Mouse (Mus musculus): ENCODE results near the gene Gm17662. TPM values are rescaled to one million over a fixed set of nuclear protein-coding genes. Genes with fewer than 3 reads are reported as not detected.

Gene Gm17662
- polyA plus RNA-seq (2015; fragmentation: Nextera tagmentation; extraction: Ambion mirVana), result not detected in 2 replicates

DNA sequence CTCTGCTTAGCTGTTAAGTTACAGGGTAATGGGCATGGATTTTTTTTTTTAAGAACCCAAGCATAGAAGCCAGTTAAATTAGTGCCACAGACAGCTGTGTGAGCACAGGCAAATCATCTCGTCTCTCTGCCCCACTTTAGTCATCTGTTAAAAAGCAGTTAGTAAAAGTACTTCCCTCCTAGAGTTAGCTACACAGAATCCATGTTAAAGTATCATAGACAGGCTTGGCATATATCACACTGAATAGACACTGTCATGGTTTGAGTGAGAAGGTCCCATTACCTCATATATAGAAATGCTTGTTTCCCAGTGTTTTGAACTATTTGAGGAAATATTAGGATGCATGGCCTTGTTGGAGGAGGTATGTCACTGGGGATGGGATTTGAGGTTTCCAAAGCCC is at the start of gene Gm17662:
Gene Gm17662, plus strand, starts transcription at position 301 of the 400 bp plus-strand sequence.
- WGBS, result 62% methylated on average over 1 of the region's 1 CpGs
- H3K4me3 ChIP-seq (ENCODE audit: low read length), result no peak within 1 kb of the TSS
- no peak within 1 kb of the TSS for H3K4me2 ChIP-seq (ENCODE audit: low read depth, low read length)
- no peak for ATAC-seq (ENCODE audit: low read depth)
- no peaks in the 10 kb centered on the region for H3K9me3 ChIP-seq (ENCODE audit: control insufficient read depth, low read length)
- no peaks in the 10 kb centered on the region for H3K27me3 ChIP-seq (ENCODE audit: control insufficient read depth, insufficient read depth, low read depth, low read length)
- H3K4me1 ChIP-seq (replicated peaks; ENCODE audit: control insufficient read depth, insufficient read depth, low read length), result no peaks in the 10 kb centered on the region
- H3K9ac ChIP-seq (ENCODE audit: low read length), result no peak within 1 kb of the TSS
- H3K27ac ChIP-seq (ENCODE audit: low read length), result no peak within 1 kb of the TSS
- H3K36me3 ChIP-seq (ENCODE audit: control insufficient read depth, insufficient read depth, low read length), result no peaks in the 10 kb centered on the region

GRCm38 (mm10) chr4:104810710-104811286 is 46.3 kb upstream of the Gm17662 start:
- no peaks in the 10 kb centered on the region for H3K36me3 ChIP-seq (ENCODE audit: control insufficient read depth, insufficient read depth, low read length)
- 33% methylated on average over 10 of the region's 10 CpGs for WGBS
- no peak overlapping the region for H3K27ac ChIP-seq (ENCODE audit: low read length)
- H3K4me2 ChIP-seq (ENCODE audit: low read depth, low read length), result no peak overlapping the region
- no peaks in the 10 kb centered on the region for H3K4me1 ChIP-seq (replicated peaks; ENCODE audit: control insufficient read depth, insufficient read depth, low read length)
- H3K27me3 ChIP-seq (ENCODE audit: control insufficient read depth, insufficient read depth, low read depth, low read length), result no peaks in the 10 kb centered on the region
- H3K4me3 ChIP-seq (ENCODE audit: low read length), result no peak overlapping the region
- H3K9me3 ChIP-seq (ENCODE audit: control insufficient read depth, low read length), result no peaks in the 10 kb centered on the region
- ATAC-seq (ENCODE audit: low read depth), result no peak
- H3K9ac ChIP-seq (ENCODE audit: low read length), result no peak overlapping the region

- H3K4me3 ChIP-seq (ENCODE audit: low read length), result no peak overlapping the region
- 74% methylated on average over 2 of the region's 2 CpGs for WGBS
- H3K9me3 ChIP-seq (ENCODE audit: control insufficient read depth, low read length), result no peaks in the 10 kb centered on the region
- H3K27ac ChIP-seq (ENCODE audit: low read length), result no peak overlapping the region
- H3K36me3 ChIP-seq (ENCODE audit: control insufficient read depth, insufficient read depth, low read length), result no peaks in the 10 kb centered on the region
- no peaks in the 10 kb centered on the region for H3K27me3 ChIP-seq (ENCODE audit: control insufficient read depth, insufficient read depth, low read depth, low read length)
- H3K4me1 ChIP-seq (replicated peaks; ENCODE audit: control insufficient read depth, insufficient read depth, low read length), result no peaks in the 10 kb centered on the region
- no peak for ATAC-seq (ENCODE audit: low read depth)
- H3K4me2 ChIP-seq (ENCODE audit: low read depth, low read length), result no peak overlapping the region
- no peak overlapping the region for H3K9ac ChIP-seq (ENCODE audit: low read length)
Measured at GRCm38 (mm10) chr4:104813617-104814016, 43.5 kb upstream of the Gm17662 start.

DNA sequence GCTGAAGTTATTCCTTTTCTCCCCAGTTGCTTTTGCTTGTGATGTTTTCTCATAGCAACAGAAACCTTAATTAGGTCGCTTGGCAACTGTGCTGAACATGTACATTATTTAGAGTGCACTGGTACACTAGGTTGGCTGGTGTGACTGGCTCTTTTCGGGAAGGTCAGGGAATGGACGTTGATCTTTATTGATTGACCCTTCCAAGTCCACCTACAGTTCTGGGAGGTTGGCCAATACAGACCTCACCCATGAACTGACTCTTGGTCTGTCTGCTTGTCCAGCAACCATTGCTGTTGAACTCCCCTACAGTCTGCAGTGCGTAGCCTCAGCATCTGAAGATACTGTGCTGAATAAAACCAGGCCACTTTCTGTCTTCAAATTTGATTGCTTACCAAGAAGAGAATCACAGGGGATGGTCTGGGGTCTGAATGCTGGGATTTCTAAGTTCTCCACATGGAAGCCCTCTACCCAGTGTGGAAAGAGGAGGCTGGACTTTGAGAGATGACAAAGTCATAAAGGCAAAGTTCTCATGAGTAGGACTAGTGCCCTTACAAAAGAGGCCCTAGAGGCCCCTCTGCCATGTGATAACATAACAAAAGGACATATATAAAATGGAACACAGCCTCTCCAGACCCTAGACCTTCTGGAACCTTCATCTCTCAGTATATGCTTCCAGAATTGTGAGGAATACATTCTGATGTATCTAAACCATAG is 40.5 kb upstream of the Gm17662 start:
- no peak overlapping the region for H3K27ac ChIP-seq (ENCODE audit: low read length)
- no peaks in the 10 kb centered on the region for H3K27me3 ChIP-seq (ENCODE audit: control insufficient read depth, insufficient read depth, low read depth, low read length)
- no peak overlapping the region for H3K4me2 ChIP-seq (ENCODE audit: low read depth, low read length)
- no peaks in the 10 kb centered on the region for H3K9me3 ChIP-seq (ENCODE audit: control insufficient read depth, low read length)
- no peaks in the 10 kb centered on the region for H3K4me1 ChIP-seq (replicated peaks; ENCODE audit: control insufficient read depth, insufficient read depth, low read length)
- no peaks in the 10 kb centered on the region for H3K36me3 ChIP-seq (ENCODE audit: control insufficient read depth, insufficient read depth, low read length)
- 78% methylated on average over 4 of the region's 4 CpGs for WGBS
- no peak for ATAC-seq (ENCODE audit: low read depth)
- H3K4me3 ChIP-seq (ENCODE audit: low read length), result no peak overlapping the region
- no peak overlapping the region for H3K9ac ChIP-seq (ENCODE audit: low read length)

GRCm38 (mm10) chr4:104817509-104817908 is 39.6 kb upstream of the Gm17662 start:
- Histone ChIP-seq H3K9ac (ENCODE audit: low read length) (no peak overlapping the region), H3K36me3 (ENCODE audit: control insufficient read depth, insufficient read depth, low read length) (no peaks in the 10 kb centered on the region), H3K4me1 (replicated peaks; ENCODE audit: control insufficient read depth, insufficient read depth, low read length) (no peaks in the 10 kb centered on the region), H3K27me3 (ENCODE audit: control insufficient read depth, insufficient read depth, low read depth, low read length) (no peaks in the 10 kb centered on the region), H3K4me3 (ENCODE audit: low read length) (no peak overlapping the region), H3K4me2 (ENCODE audit: low read depth, low read length) (no peak overlapping the region), H3K9me3 (ENCODE audit: control insufficient read depth, low read length) (no peaks in the 10 kb centered on the region), H3K27ac (ENCODE audit: low read length) (no peak overlapping the region)
- 43% methylated on average over 2 of the region's 2 CpGs for WGBS
- no peak for ATAC-seq (ENCODE audit: low read depth)

- no peak for ATAC-seq (ENCODE audit: low read depth)
- H3K27ac ChIP-seq (ENCODE audit: low read length), result no peak overlapping the region
- H3K4me2 ChIP-seq (ENCODE audit: low read depth, low read length), result no peak overlapping the region
- H3K4me3 ChIP-seq (ENCODE audit: low read length), result no peak overlapping the region
- WGBS, result 61% methylated on average over 4 of the region's 4 CpGs
- no peaks in the 10 kb centered on the region for H3K4me1 ChIP-seq (replicated peaks; ENCODE audit: control insufficient read depth, insufficient read depth, low read length)
- H3K9me3 ChIP-seq (ENCODE audit: control insufficient read depth, low read length), result no peaks in the 10 kb centered on the region
- H3K27me3 ChIP-seq (ENCODE audit: control insufficient read depth, insufficient read depth, low read depth, low read length), result no peaks in the 10 kb centered on the region
- H3K36me3 ChIP-seq (ENCODE audit: control insufficient read depth, insufficient read depth, low read length), result no peaks in the 10 kb centered on the region
- H3K9ac ChIP-seq (ENCODE audit: low read length), result no peak overlapping the region
Measured at GRCm38 (mm10) chr4:104818986-104819385, 38.1 kb upstream of the Gm17662 start.

DNA sequence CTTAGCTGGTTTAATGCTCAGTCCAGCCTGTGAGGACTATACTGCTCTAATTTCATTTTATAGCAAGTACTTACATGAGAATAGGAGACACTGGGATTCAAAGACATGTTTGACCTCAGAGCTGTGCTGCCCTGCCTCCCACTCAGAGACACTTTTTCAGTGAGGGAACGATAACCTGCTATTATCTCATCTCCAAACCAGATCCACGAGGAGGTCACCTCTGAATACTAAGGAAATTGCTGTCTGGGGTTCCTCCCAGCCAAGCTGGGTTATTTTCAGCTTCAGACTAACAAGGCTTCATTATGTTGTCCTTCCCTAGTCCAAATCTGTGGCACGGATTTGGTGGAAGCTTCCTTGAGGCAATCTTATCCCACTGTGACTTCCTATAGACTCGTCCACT is 37.2 kb upstream of the Gm17662 start:
- no peak overlapping the region for H3K9ac ChIP-seq (ENCODE audit: low read length)
- H3K27ac ChIP-seq (ENCODE audit: low read length), result no peak overlapping the region
- H3K4me3 ChIP-seq (ENCODE audit: low read length), result no peak overlapping the region
- 49% methylated on average over 4 of the region's 4 CpGs for WGBS
- no peak overlapping the region for H3K4me2 ChIP-seq (ENCODE audit: low read depth, low read length)
- H3K4me1 ChIP-seq (replicated peaks; ENCODE audit: control insufficient read depth, insufficient read depth, low read length), result no peaks in the 10 kb centered on the region
- no peaks in the 10 kb centered on the region for H3K27me3 ChIP-seq (ENCODE audit: control insufficient read depth, insufficient read depth, low read depth, low read length)
- H3K9me3 ChIP-seq (ENCODE audit: control insufficient read depth, low read length), result no peaks in the 10 kb centered on the region
- ATAC-seq (ENCODE audit: low read depth), result no peak
- no peaks in the 10 kb centered on the region for H3K36me3 ChIP-seq (ENCODE audit: control insufficient read depth, insufficient read depth, low read length)

- H3K9me3 ChIP-seq (ENCODE audit: control insufficient read depth, low read length), result no peaks in the 10 kb centered on the region
- no peaks in the 10 kb centered on the region for H3K4me1 ChIP-seq (replicated peaks; ENCODE audit: control insufficient read depth, insufficient read depth, low read length)
- 48% methylated on average over 4 of the region's 4 CpGs for WGBS
- no peak for ATAC-seq (ENCODE audit: low read depth)
- no peak overlapping the region for H3K4me3 ChIP-seq (ENCODE audit: low read length)
- no peak overlapping the region for H3K9ac ChIP-seq (ENCODE audit: low read length)
- H3K27me3 ChIP-seq (ENCODE audit: control insufficient read depth, insufficient read depth, low read depth, low read length), result no peaks in the 10 kb centered on the region
- no peak overlapping the region for H3K27ac ChIP-seq (ENCODE audit: low read length)
- H3K36me3 ChIP-seq (ENCODE audit: control insufficient read depth, insufficient read depth, low read length), result no peaks in the 10 kb centered on the region
- H3K4me2 ChIP-seq (ENCODE audit: low read depth, low read length), result no peak overlapping the region
Measured at GRCm38 (mm10) chr4:104823597-104824101, 33.5 kb upstream of the Gm17662 start.

DNA sequence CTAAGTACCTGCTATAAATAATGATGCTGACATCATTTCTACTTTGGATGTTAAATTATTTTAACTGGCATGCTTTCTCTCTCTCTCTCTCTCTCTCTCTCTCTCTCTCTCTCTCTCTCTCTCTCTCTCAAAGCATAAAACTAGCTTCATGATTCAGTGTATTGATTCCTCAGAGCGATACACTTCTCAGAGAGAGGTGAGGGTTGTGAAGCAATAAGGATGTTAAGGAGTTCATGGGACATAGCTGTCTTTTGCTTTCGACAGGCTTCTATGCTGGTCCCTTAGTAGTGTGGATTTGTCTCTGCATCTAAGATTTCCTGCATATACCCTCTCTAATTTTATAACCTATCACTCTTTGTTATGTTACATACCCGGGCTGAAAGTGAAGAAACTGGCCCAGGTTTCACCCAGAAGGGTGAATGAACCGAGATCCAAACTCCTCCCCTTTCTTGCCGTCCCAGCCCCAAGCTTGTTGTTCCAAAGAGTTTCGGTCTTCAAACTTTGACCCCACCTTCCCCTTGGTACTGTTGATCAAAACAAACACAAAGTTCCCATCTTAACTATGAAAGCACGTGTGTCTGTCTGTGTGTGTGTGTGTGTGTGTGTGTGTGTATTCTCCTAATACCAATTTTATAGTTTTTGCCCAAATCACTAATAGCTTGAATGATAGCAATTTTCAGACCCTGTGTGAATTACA is 32.6 kb upstream of the Gm17662 start:
- no peaks in the 10 kb centered on the region for H3K36me3 ChIP-seq (ENCODE audit: control insufficient read depth, insufficient read depth, low read length)
- H3K9ac ChIP-seq (ENCODE audit: low read length), result no peak overlapping the region
- H3K27ac ChIP-seq (ENCODE audit: low read length), result no peak overlapping the region
- no peak overlapping the region for H3K4me2 ChIP-seq (ENCODE audit: low read depth, low read length)
- no peak overlapping the region for H3K4me3 ChIP-seq (ENCODE audit: low read length)
- ATAC-seq (ENCODE audit: low read depth), result no peak
- no peaks in the 10 kb centered on the region for H3K4me1 ChIP-seq (replicated peaks; ENCODE audit: control insufficient read depth, insufficient read depth, low read length)
- 54% methylated on average over 7 of the region's 7 CpGs for WGBS
- no peaks in the 10 kb centered on the region for H3K27me3 ChIP-seq (ENCODE audit: control insufficient read depth, insufficient read depth, low read depth, low read length)
- H3K9me3 ChIP-seq (ENCODE audit: control insufficient read depth, low read length), result no peaks in the 10 kb centered on the region
